Mouse (Mus musculus): ENCODE data around the gene Nfxl1. TPM values are rescaled to one million over a fixed set of nuclear protein-coding genes. Genes with fewer than 3 reads are reported as not detected.
A peak's percentile ranks its signal among the peaks of the same experiment; 100 is the strongest.

Gene Nfxl1
- polyA plus RNA-seq, 1 experiment from 2014 or later, result 19.2 TPM

- Histone ChIP-seq H3K4me3 (replicated peaks; ENCODE audit: low read depth, low read length) (no peak overlapping the region), H3K4me1 (ENCODE audit: control insufficient read depth, insufficient read depth, low read length) (0 out of 2 replicates have a peak, but pooled peaks cover 9% of the 10 kb centered on the region), H3K27me3 (ENCODE audit: control insufficient read depth, insufficient read depth, low read length) (peaks cover 27% of the 10 kb centered on the region), H3K9ac (replicated peaks; ENCODE audit: low read length) (no peak overlapping the region), H3K9me3 (ENCODE audit: control insufficient read depth, low read length) (no peaks in the 10 kb centered on the region), H3K36me3 (ENCODE audit: control insufficient read depth, insufficient read depth, low read length) (no peaks in the 10 kb centered on the region), H3K4me2 (ENCODE audit: low read length) (no peak overlapping the region), H3K27ac (replicated peaks; ENCODE audit: low read depth, low read length) (no peak overlapping the region)
- DNase-seq, result peak; percentile 70
- ATAC-seq (ENCODE audit: low FRiP score, low TSS enrichment), result 0 out of 2 replicates have a peak, but pooled peaks have one; percentile 6
- 78% methylated on average over 5 of the region's 5 CpGs for WGBS
Observed at GRCm38 (mm10) chr5:72505740-72506139, 53.7 kb downstream of the Nfxl1 start.

- Histone ChIP-seq H3K27me3 (ENCODE audit: control insufficient read depth, insufficient read depth, low read length) (peaks cover 27% of the 10 kb centered on the region), H3K9me3 (ENCODE audit: control insufficient read depth, low read length) (no peaks in the 10 kb centered on the region), H3K4me1 (ENCODE audit: control insufficient read depth, insufficient read depth, low read length) (0 out of 2 replicates have a peak, but pooled peaks cover 9% of the 10 kb centered on the region), H3K9ac (replicated peaks; ENCODE audit: low read length) (no peak within 1 kb of the TSS; the same call in 1 of the 2 replicates), H3K36me3 (ENCODE audit: control insufficient read depth, insufficient read depth, low read length) (no peaks in the 10 kb centered on the region), H3K4me2 (ENCODE audit: low read length) (peak within 1 kb of the TSS; percentile 55), H3K4me3 (replicated peaks; ENCODE audit: low read depth, low read length) (peak within 1 kb of the TSS; percentile 21), H3K27ac (replicated peaks; ENCODE audit: low read depth, low read length) (no peak within 1 kb of the TSS)
- DNase-seq, result peak; percentile 26
- peak; percentile 22; the same call in 1 of the 2 replicates for ATAC-seq (ENCODE audit: low FRiP score, low TSS enrichment)
- WGBS, result 2% methylated on average over 64 of the region's 64 CpGs
Observed at GRCm38 (mm10) chr5:72503531-72504523, 55.7 kb downstream of the Nfxl1 start, which contains the start of gene Corin. TSS of gene Corin (minus strand) at chr5:72504473.

- no peak overlapping the region for H3K9ac ChIP-seq (replicated peaks; ENCODE audit: low read length)
- no peak overlapping the region for H3K4me3 ChIP-seq (replicated peaks; ENCODE audit: low read depth, low read length)
- H3K36me3 ChIP-seq (ENCODE audit: control insufficient read depth, insufficient read depth, low read length), result no peaks in the 10 kb centered on the region
- H3K4me2 ChIP-seq (ENCODE audit: low read length), result no peak overlapping the region
- WGBS, result 74% methylated on average over 8 of the region's 8 CpGs
- ATAC-seq (ENCODE audit: low FRiP score, low TSS enrichment) (no peak), DNase-seq (no peak)
- 0 out of 2 replicates have a peak, but pooled peaks cover 9% of the 10 kb centered on the region for H3K4me1 ChIP-seq (ENCODE audit: control insufficient read depth, insufficient read depth, low read length)
- H3K9me3 ChIP-seq (ENCODE audit: control insufficient read depth, low read length), result no peaks in the 10 kb centered on the region
- peaks cover 27% of the 10 kb centered on the region for H3K27me3 ChIP-seq (ENCODE audit: control insufficient read depth, insufficient read depth, low read length)
- H3K27ac ChIP-seq (replicated peaks; ENCODE audit: low read depth, low read length), result no peak overlapping the region
Observed at GRCm38 (mm10) chr5:72502778-72503177, 56.7 kb downstream of the Nfxl1 start.

- no peak overlapping the region for H3K4me2 ChIP-seq (ENCODE audit: low read length)
- H3K9ac ChIP-seq (replicated peaks; ENCODE audit: low read length), result no peak overlapping the region
- 62% methylated on average over 3 of the region's 3 CpGs for WGBS
- no peak for ATAC-seq (ENCODE audit: low FRiP score, low TSS enrichment)
- H3K4me3 ChIP-seq (replicated peaks; ENCODE audit: low read depth, low read length), result no peak overlapping the region
- no peak overlapping the region for H3K27ac ChIP-seq (replicated peaks; ENCODE audit: low read depth, low read length)
- H3K4me1 ChIP-seq (ENCODE audit: control insufficient read depth, insufficient read depth, low read length), result 0 out of 2 replicates have a peak, but pooled peaks cover 9% of the 10 kb centered on the region
- H3K27me3 ChIP-seq (ENCODE audit: control insufficient read depth, insufficient read depth, low read length), result peaks cover 27% of the 10 kb centered on the region
- no peaks in the 10 kb centered on the region for H3K36me3 ChIP-seq (ENCODE audit: control insufficient read depth, insufficient read depth, low read length)
- no peak for DNase-seq
- no peaks in the 10 kb centered on the region for H3K9me3 ChIP-seq (ENCODE audit: control insufficient read depth, low read length)
Observed at GRCm38 (mm10) chr5:72501763-72502162, 57.7 kb downstream of the Nfxl1 start.

- no peaks in the 10 kb centered on the region for H3K36me3 ChIP-seq (ENCODE audit: control insufficient read depth, insufficient read depth, low read length)
- 78% methylated on average over 10 of the region's 10 CpGs for WGBS
- 0 out of 2 replicates have a peak, but pooled peaks cover under 1% of the 10 kb centered on the region for H3K4me1 ChIP-seq (ENCODE audit: control insufficient read depth, insufficient read depth, low read length)
- DNase-seq (no peak), ATAC-seq (ENCODE audit: low FRiP score, low TSS enrichment) (no peak)
- H3K4me2 ChIP-seq (ENCODE audit: low read length), result no peak overlapping the region
- H3K9me3 ChIP-seq (ENCODE audit: control insufficient read depth, low read length), result no peaks in the 10 kb centered on the region
- no peak overlapping the region for H3K9ac ChIP-seq (replicated peaks; ENCODE audit: low read length)
- H3K27ac ChIP-seq (replicated peaks; ENCODE audit: low read depth, low read length), result no peak overlapping the region
- peaks cover 15% of the 10 kb centered on the region for H3K27me3 ChIP-seq (ENCODE audit: control insufficient read depth, insufficient read depth, low read length)
- no peak overlapping the region for H3K4me3 ChIP-seq (replicated peaks; ENCODE audit: low read depth, low read length)
Observed at GRCm38 (mm10) chr5:72498271-72498670, 61.2 kb downstream of the Nfxl1 start.

- Histone ChIP-seq H3K27ac (replicated peaks; ENCODE audit: low read depth, low read length) (no peak overlapping the region), H3K4me3 (replicated peaks; ENCODE audit: low read depth, low read length) (no peak overlapping the region), H3K9me3 (ENCODE audit: control insufficient read depth, low read length) (no peaks in the 10 kb centered on the region), H3K9ac (replicated peaks; ENCODE audit: low read length) (no peak overlapping the region), H3K4me2 (ENCODE audit: low read length) (no peak overlapping the region), H3K27me3 (ENCODE audit: control insufficient read depth, insufficient read depth, low read length) (no peaks in the 10 kb centered on the region), H3K36me3 (ENCODE audit: control insufficient read depth, insufficient read depth, low read length) (no peaks in the 10 kb centered on the region), H3K4me1 (ENCODE audit: control insufficient read depth, insufficient read depth, low read length) (no peaks in the 10 kb centered on the region)
- no peak for ATAC-seq (ENCODE audit: low FRiP score, low TSS enrichment)
- 86% methylated on average over 4 of the region's 4 CpGs for WGBS
- DNase-seq, result no peak
Observed at GRCm38 (mm10) chr5:72496756-72497155, 62.7 kb downstream of the Nfxl1 start.

- 83% methylated on average over 7 of the region's 7 CpGs for WGBS
- H3K4me2 ChIP-seq (ENCODE audit: low read length), result no peak overlapping the region
- ATAC-seq (ENCODE audit: low FRiP score, low TSS enrichment), result no peak
- no peaks in the 10 kb centered on the region for H3K36me3 ChIP-seq (ENCODE audit: control insufficient read depth, insufficient read depth, low read length)
- no peaks in the 10 kb centered on the region for H3K9me3 ChIP-seq (ENCODE audit: control insufficient read depth, low read length)
- H3K27me3 ChIP-seq (ENCODE audit: control insufficient read depth, insufficient read depth, low read length), result no peaks in the 10 kb centered on the region
- H3K9ac ChIP-seq (replicated peaks; ENCODE audit: low read length), result no peak overlapping the region
- H3K4me3 ChIP-seq (replicated peaks; ENCODE audit: low read depth, low read length), result no peak overlapping the region
- no peaks in the 10 kb centered on the region for H3K4me1 ChIP-seq (ENCODE audit: control insufficient read depth, insufficient read depth, low read length)
- no peak overlapping the region for H3K27ac ChIP-seq (replicated peaks; ENCODE audit: low read depth, low read length)
- no peak for DNase-seq
Observed at GRCm38 (mm10) chr5:72493906-72494305, 65.6 kb downstream of the Nfxl1 start.

- H3K4me2 ChIP-seq (ENCODE audit: low read length), result no peak overlapping the region
- no peaks in the 10 kb centered on the region for H3K9me3 ChIP-seq (ENCODE audit: control insufficient read depth, low read length)
- no peak overlapping the region for H3K4me3 ChIP-seq (replicated peaks; ENCODE audit: low read depth, low read length)
- no peaks in the 10 kb centered on the region for H3K4me1 ChIP-seq (ENCODE audit: control insufficient read depth, insufficient read depth, low read length)
- DNase-seq (no peak), ATAC-seq (ENCODE audit: low FRiP score, low TSS enrichment) (no peak)
- no peaks in the 10 kb centered on the region for H3K27me3 ChIP-seq (ENCODE audit: control insufficient read depth, insufficient read depth, low read length)
- H3K9ac ChIP-seq (replicated peaks; ENCODE audit: low read length), result no peak overlapping the region
- 64% methylated on average over 2 of the region's 2 CpGs for WGBS
- no peak overlapping the region for H3K27ac ChIP-seq (replicated peaks; ENCODE audit: low read depth, low read length)
- H3K36me3 ChIP-seq (ENCODE audit: control insufficient read depth, insufficient read depth, low read length), result no peaks in the 10 kb centered on the region
Observed at GRCm38 (mm10) chr5:72491232-72491631, 68.3 kb downstream of the Nfxl1 start.
